In genomic region chr1:75141486-75142190, GRCm38 (mm10) we compare ENCODE assay signal across 8 mouse cellular contexts. TPM values are rescaled to one million over a fixed set of nuclear protein-coding genes. Genes with fewer than 3 reads are reported as not detected.
DNase-seq lines count a peak whose midpoint lies in the region; ATAC-seq and TF ChIP-seq lines count a peak whose summit lies in the region.

No protein-coding gene starts in this region.

- intact Hi-C loops in heart, postnatal 10 days (cut with DNase I): loop anchor here (2.0 kb wide), 1 partner anchor 27 kb away; the partner anchor contains the start of gene Zfand2b

- no peak for TF ChIP-seq EP300 in CH12.LX (IDR thresholded peaks at IDR 0.05; ENCODE audit: low read length)

- TF ChIP-seq RAD21 in CH12.LX (IDR thresholded peaks at IDR 0.05; ENCODE audit: low read depth, low read length): no peak

- H3K4me2 ChIP-seq in CH12.LX (ENCODE audit: insufficient read depth, low read depth, poor library complexity, severe bottlenecking): peak overlapping the region; percentile 43; the same call in 1 of the 2 replicates
- peak overlapping the region; percentile 99 for H3K4me2 ChIP-seq in forebrain, embryonic 11.5 days (ENCODE audit: low read depth, low read length, severe bottlenecking)
- H3K4me2 ChIP-seq in lung, embryonic 15.5 days: peak overlapping the region; percentile 89

- WGBS in forebrain, embryonic 11.5 days: under 1% methylated on average over 52 of the region's 53 CpGs
- under 1% methylated on average over 52 of the region's 53 CpGs for WGBS in lung, embryonic 15.5 days
- under 1% methylated on average over 53 of the region's 53 CpGs for WGBS in olfactory bulb, adult 2 months
- under 1% methylated on average over 53 of the region's 53 CpGs for WGBS in thymus, adult 2 months

- peak overlapping the region; percentile 55; the same call in 1 of the 2 replicates for H3K27ac ChIP-seq in CH12.LX (ENCODE audit: insufficient read depth, low read depth)
- H3K27ac ChIP-seq in brown adipose tissue, adult 24 weeks (replicated peaks; ENCODE audit: low read depth, low read length): peak overlapping the region; percentile 91
- no peak overlapping the region for H3K27ac ChIP-seq in forebrain, embryonic 11.5 days (ENCODE audit: low read depth, low read length)
- peak overlapping the region; percentile 94 for H3K27ac ChIP-seq in lung, embryonic 15.5 days
- peak overlapping the region; percentile 88 for H3K27ac ChIP-seq in olfactory bulb, adult 2 months (ENCODE audit: insufficient read depth, low read depth, low read length)
- peak overlapping the region; percentile 90 for H3K27ac ChIP-seq in thymus, adult 2 months (ENCODE audit: control insufficient read depth, insufficient read depth, low read length)

- no peak for TF ChIP-seq CTCF in CH12.LX (conservative IDR thresholded peaks at IDR 0.05 in 1 of 2, IDR thresholded peaks at IDR 0.05 in 1 of 2; ENCODE audit: low read depth in 2 of 2, low read length in 2 of 2)
- no peak for TF ChIP-seq CTCF in olfactory bulb, adult 2 months (IDR thresholded peaks at IDR 0.05; ENCODE audit: insufficient read depth, low read depth, low read length)
- TF ChIP-seq CTCF in thymus, adult 2 months (IDR thresholded peaks at IDR 0.05; ENCODE audit: borderline replicate concordance, control insufficient read depth, extremely low read depth, insufficient read depth, low read length, poor library complexity): peak; percentile 54; the same call in 1 of the 2 replicates

- dilution Hi-C loops in CH12.LX (cut with MboI; ENCODE audit: extremely low pct_ligation_motif_present, extremely low pct_unique_long_range_greater_than_20kb, low sequenced_read_pairs): no loop called here

- DNase-seq in CH12.LX (ENCODE audit: extremely low read depth): no peak
- DNase-seq in forebrain, embryonic 11.5 days (ENCODE audit: low spot score): peak; percentile 68
- peak; percentile 76 to 77 for DNase-seq in heart, postnatal 10 days
- peak; percentile 75 to 83 for DNase-seq in kidney, postnatal 4 days
- peak; percentile 75 for DNase-seq in thymus, adult 2 months

- in situ Hi-C loops in CH12.LX (cut with MboI; ENCODE audit: low pct_ligation_motif_present, low pct_unique_long_range_greater_than_20kb, low sequenced_read_pairs): no loop called here

- H3K36me3 ChIP-seq in CH12.LX (replicated peaks in 1 of 2; ENCODE audit: control insufficient read depth in 1 of 2, insufficient read depth in 1 of 2, low read length in 1 of 2): peaks cover 45 to 63% of the 10 kb centered on the region in 2 experiments
- peaks cover 5% of the 10 kb centered on the region; the same call in 1 of the 2 replicates for H3K36me3 ChIP-seq in forebrain, embryonic 11.5 days (ENCODE audit: control insufficient read depth, insufficient read depth, low read length)
- H3K36me3 ChIP-seq in lung, embryonic 15.5 days: peaks cover 53% of the 10 kb centered on the region
- peaks cover 29% of the 10 kb centered on the region for H3K36me3 ChIP-seq in thymus, adult 2 months (ENCODE audit: control insufficient read depth, insufficient read depth, low read length)

- H3K9ac ChIP-seq in CH12.LX (ENCODE audit: insufficient read depth, low read depth): peak overlapping the region; percentile 74
- peak overlapping the region; percentile 91 for H3K9ac ChIP-seq in forebrain, embryonic 11.5 days (ENCODE audit: low read length)
- peak overlapping the region; percentile 90 for H3K9ac ChIP-seq in lung, embryonic 15.5 days

- H3K79me2 ChIP-seq in CH12.LX (replicated peaks; ENCODE audit: control insufficient read depth, extremely low read depth, insufficient read depth, poor library complexity, severe bottlenecking): no peaks in the 10 kb centered on the region

- peaks cover 2 to 30% of the 10 kb centered on the region in 2 experiments; a peak in 2 of 4 replicates for H3K4me1 ChIP-seq in CH12.LX (ENCODE audit: control insufficient read depth in 1 of 2, insufficient read depth in 2 of 2)
- no peaks in the 10 kb centered on the region for H3K4me1 ChIP-seq in brown adipose tissue, adult 24 weeks (ENCODE audit: control insufficient read depth, insufficient read depth, insufficient read length, low read length)
- peaks cover 4% of the 10 kb centered on the region; the same call in 1 of the 2 replicates for H3K4me1 ChIP-seq in forebrain, embryonic 11.5 days (replicated peaks; ENCODE audit: control insufficient read depth, insufficient read depth, low read length)
- H3K4me1 ChIP-seq in lung, embryonic 15.5 days: peaks cover 28% of the 10 kb centered on the region
- peaks cover 19% of the 10 kb centered on the region for H3K4me1 ChIP-seq in olfactory bulb, adult 2 months (ENCODE audit: control insufficient read depth, insufficient read depth, low read length)
- H3K4me1 ChIP-seq in thymus, adult 2 months (replicated peaks; ENCODE audit: control insufficient read depth, insufficient read depth, low read length): peaks cover 7% of the 10 kb centered on the region

- no peak for ATAC-seq in forebrain, embryonic 11.5 days (replicated peaks; ENCODE audit: low FRiP score)
- peak; percentile 24; the same call in 1 of the 2 replicates for ATAC-seq in lung, embryonic 15.5 days (ENCODE audit: borderline replicate concordance, extremely low read depth, low FRiP score, low TSS enrichment)

- peak; percentile 66 for TF ChIP-seq POLR2A in CH12.LX (IDR thresholded peaks at IDR 0.05; ENCODE audit: low read depth, low read length)
- TF ChIP-seq POLR2A in olfactory bulb, adult 2 months (IDR thresholded peaks at IDR 0.05; ENCODE audit: insufficient read depth, low read depth, low read length): no peak
- peak; percentile 77 for TF ChIP-seq POLR2A in thymus, adult 2 months (IDR thresholded peaks at IDR 0.05; ENCODE audit: control insufficient read depth, extremely low read depth, insufficient read depth, low read length, poor library complexity)

- peak overlapping the region; percentile 82 to 93 (median 85) for H3K4me3 ChIP-seq in CH12.LX (replicated peaks in 1 of 3; ENCODE audit: low read depth in 2 of 3, low read length in 2 of 3, poor library complexity in 1 of 3)
- peak overlapping the region; percentile 69 for H3K4me3 ChIP-seq in brown adipose tissue, adult 24 weeks (ENCODE audit: insufficient read depth, low read depth, low read length)
- peak overlapping the region; percentile 83 for H3K4me3 ChIP-seq in forebrain, embryonic 11.5 days (ENCODE audit: low read depth, low read length)
- peak overlapping the region; percentile 67 for H3K4me3 ChIP-seq in lung, embryonic 15.5 days
- peak overlapping the region; percentile 98 for H3K4me3 ChIP-seq in olfactory bulb, adult 2 months (ENCODE audit: insufficient read depth, low read depth, low read length)
- H3K4me3 ChIP-seq in thymus, adult 2 months (ENCODE audit: control insufficient read depth, insufficient read depth, low read length): peak overlapping the region; percentile 84

- H3K27me3 ChIP-seq in CH12.LX (replicated peaks): no peaks in the 10 kb centered on the region
- H3K27me3 ChIP-seq in forebrain, embryonic 11.5 days (ENCODE audit: control insufficient read depth, insufficient read depth, low read length): no peaks in the 10 kb centered on the region
- no peaks in the 10 kb centered on the region for H3K27me3 ChIP-seq in lung, embryonic 15.5 days
- no peaks in the 10 kb centered on the region for H3K27me3 ChIP-seq in thymus, adult 2 months (ENCODE audit: control insufficient read depth, insufficient read depth, low read length)

- no peaks in the 10 kb centered on the region for H3K9me3 ChIP-seq in CH12.LX (replicated peaks; ENCODE audit: low read length)
- no peaks in the 10 kb centered on the region for H3K9me3 ChIP-seq in forebrain, embryonic 11.5 days (ENCODE audit: control insufficient read depth, low read length)
- H3K9me3 ChIP-seq in lung, embryonic 15.5 days: no peaks in the 10 kb centered on the region

RNA-seq across cellular contexts. Expression of gene Cnppd1, which starts 0.9 kb away (rescaled TPM):
- total RNA-seq in CH12.LX (2012; rRNA removed) (32.2 and 47.2 TPM in 2 replicates), CH12.LX (2014; rRNA removed) (10.9 and 12.3 TPM in 2 replicates)
- polyA plus RNA-seq in CH12.LX (2012; ENCODE audit: insufficient read length, low read depth): 14.2 and 16.2 TPM in 2 replicates
- 15.2 and 16.4 TPM in 2 replicates for polyA plus RNA-seq in brown adipose tissue, adult 24 weeks (2012; ENCODE audit: insufficient read depth, insufficient read length, missing spikeins)
- 48.4 and 49.1 TPM in 2 replicates for polyA plus RNA-seq in forebrain, embryonic 11.5 days (2014; fragmentation: Nextera tagmentation; extraction: Ambion mirVana)
- total RNA-seq in heart, postnatal 10 days (2021): 10 to 100 TPM; 31.4 to 34.9 TPM
- polyA plus RNA-seq in lung, embryonic 15.5 days (2015; fragmentation: Nextera tagmentation; extraction: Ambion mirVana): 36.5 and 41.6 TPM in 2 replicates
- polyA plus RNA-seq in olfactory bulb, adult 2 months (2012; ENCODE audit: insufficient read depth, insufficient read length, low replicate concordance, missing spikeins): 190 TPM in 1 of 2 replicates, not detected in the other
- 126 and 141 TPM in 2 replicates for polyA plus RNA-seq in thymus, adult 2 months (2012; rRNA removed)

RNA-seq across cellular contexts. Expression of gene Retreg2, which starts 0.9 kb away (rescaled TPM):
- 26.5 and 27.9 TPM in 2 replicates for total RNA-seq in CH12.LX (2012; rRNA removed)
- total RNA-seq in CH12.LX (2014; rRNA removed): 12.8 and 14.6 TPM in 2 replicates
- 24.1 and 27.9 TPM in 2 replicates for polyA plus RNA-seq in CH12.LX (2012; ENCODE audit: insufficient read length, low read depth)
- polyA plus RNA-seq in brown adipose tissue, adult 24 weeks (2012; ENCODE audit: insufficient read depth, insufficient read length, missing spikeins): 30.7 and 39.4 TPM in 2 replicates
- polyA plus RNA-seq in forebrain, embryonic 11.5 days (2014; fragmentation: Nextera tagmentation; extraction: Ambion mirVana): 58.9 and 65.6 TPM in 2 replicates
- 10 to 100 TPM; 29.2 to 33.2 TPM for total RNA-seq in heart, postnatal 10 days (2021)
- polyA plus RNA-seq in lung, embryonic 15.5 days (2015; fragmentation: Nextera tagmentation; extraction: Ambion mirVana): 48.6 and 49.8 TPM in 2 replicates
- not detected in 2 replicates for polyA plus RNA-seq in olfactory bulb, adult 2 months (2012; ENCODE audit: insufficient read depth, insufficient read length, low replicate concordance, missing spikeins)
- 167 and 179 TPM in 2 replicates for polyA plus RNA-seq in thymus, adult 2 months (2012; rRNA removed)

RNA-seq across cellular contexts. Expression of gene Slc23a3, which starts 7.9 kb away (rescaled TPM):
- total RNA-seq in CH12.LX (2012; rRNA removed) (not detected in 2 replicates), CH12.LX (2014; rRNA removed) (not detected in 2 replicates)
- polyA plus RNA-seq in CH12.LX (2012; ENCODE audit: insufficient read length, low read depth): not detected in 2 replicates
- polyA plus RNA-seq in brown adipose tissue, adult 24 weeks (2012; ENCODE audit: insufficient read depth, insufficient read length, missing spikeins): not detected in 2 replicates
- 0.15 TPM in 1 of 2 replicates, not detected in the other for polyA plus RNA-seq in forebrain, embryonic 11.5 days (2014; fragmentation: Nextera tagmentation; extraction: Ambion mirVana)
- total RNA-seq in heart, postnatal 10 days (2021): 1 to 10 TPM in 1 of 2 experiments, under 1 TPM in 1; 0.72 to 1.6 TPM
- polyA plus RNA-seq in lung, embryonic 15.5 days (2015; fragmentation: Nextera tagmentation; extraction: Ambion mirVana): 0.33 and 0.41 TPM in 2 replicates
- polyA plus RNA-seq in olfactory bulb, adult 2 months (2012; ENCODE audit: insufficient read depth, insufficient read length, low replicate concordance, missing spikeins): not detected in 2 replicates
- polyA plus RNA-seq in thymus, adult 2 months (2012; rRNA removed): 1.9 and 2.3 TPM in 2 replicates

RNA-seq across cellular contexts. Expression of gene Nhej1, which starts 16.6 kb away (rescaled TPM):
- total RNA-seq in CH12.LX (2012; rRNA removed) (2.8 and 3.4 TPM in 2 replicates), CH12.LX (2014; rRNA removed) (3.7 and 4.4 TPM in 2 replicates)
- polyA plus RNA-seq in CH12.LX (2012; ENCODE audit: insufficient read length, low read depth): 4.0 and 4.2 TPM in 2 replicates
- 7.3 and 8.2 TPM in 2 replicates for polyA plus RNA-seq in brown adipose tissue, adult 24 weeks (2012; ENCODE audit: insufficient read depth, insufficient read length, missing spikeins)
- polyA plus RNA-seq in forebrain, embryonic 11.5 days (2014; fragmentation: Nextera tagmentation; extraction: Ambion mirVana): 9.1 and 12.7 TPM in 2 replicates
- total RNA-seq in heart, postnatal 10 days (2021): 1 to 10 TPM; 2.2 to 2.7 TPM
- 9.1 and 10.4 TPM in 2 replicates for polyA plus RNA-seq in lung, embryonic 15.5 days (2015; fragmentation: Nextera tagmentation; extraction: Ambion mirVana)
- not detected in 2 replicates for polyA plus RNA-seq in olfactory bulb, adult 2 months (2012; ENCODE audit: insufficient read depth, insufficient read length, low replicate concordance, missing spikeins)
- 4.7 and 5.5 TPM in 2 replicates for polyA plus RNA-seq in thymus, adult 2 months (2012; rRNA removed)

RNA-seq across cellular contexts. Expression of gene Zfand2b, which starts 26.8 kb away (rescaled TPM):
- total RNA-seq in CH12.LX (2012; rRNA removed): 30.5 and 40.7 TPM in 2 replicates
- 14.1 and 15.7 TPM in 2 replicates for total RNA-seq in CH12.LX (2014; rRNA removed)
- 19.5 and 20.9 TPM in 2 replicates for polyA plus RNA-seq in CH12.LX (2012; ENCODE audit: insufficient read length, low read depth)
- 15.2 and 21.5 TPM in 2 replicates for polyA plus RNA-seq in brown adipose tissue, adult 24 weeks (2012; ENCODE audit: insufficient read depth, insufficient read length, missing spikeins)
- polyA plus RNA-seq in forebrain, embryonic 11.5 days (2014; fragmentation: Nextera tagmentation; extraction: Ambion mirVana): 27.9 and 31.7 TPM in 2 replicates
- total RNA-seq in heart, postnatal 10 days (2021): 10 to 100 TPM; 20.2 to 20.4 TPM
- 38.1 and 39.9 TPM in 2 replicates for polyA plus RNA-seq in lung, embryonic 15.5 days (2015; fragmentation: Nextera tagmentation; extraction: Ambion mirVana)
- polyA plus RNA-seq in olfactory bulb, adult 2 months (2012; ENCODE audit: insufficient read depth, insufficient read length, low replicate concordance, missing spikeins): not detected in 2 replicates
- polyA plus RNA-seq in thymus, adult 2 months (2012; rRNA removed): 90.8 and 106 TPM in 2 replicates

Comparison
In these comparisons a context has a peak if more than half of its experiments do, and no peak if none do; other contexts are left out.
1. H3K4me2 ChIP-seq: peak in every context shown above with its lines; median percentile 99 in forebrain, embryonic 11.5 days; 89 in lung, embryonic 15.5 days; 43 in CH12.LX.